Mouse (Mus musculus) WW6 (cell line): Measurements from ENCODE around the gene Aig1.

Experiments
- DNase-seq: peaks from one replicate; pipeline ENCODE4 v3.0.0-alpha.2; 2013; ENCODE audit warnings: low read depth, low spot score

The Aig1 gene

DNA sequence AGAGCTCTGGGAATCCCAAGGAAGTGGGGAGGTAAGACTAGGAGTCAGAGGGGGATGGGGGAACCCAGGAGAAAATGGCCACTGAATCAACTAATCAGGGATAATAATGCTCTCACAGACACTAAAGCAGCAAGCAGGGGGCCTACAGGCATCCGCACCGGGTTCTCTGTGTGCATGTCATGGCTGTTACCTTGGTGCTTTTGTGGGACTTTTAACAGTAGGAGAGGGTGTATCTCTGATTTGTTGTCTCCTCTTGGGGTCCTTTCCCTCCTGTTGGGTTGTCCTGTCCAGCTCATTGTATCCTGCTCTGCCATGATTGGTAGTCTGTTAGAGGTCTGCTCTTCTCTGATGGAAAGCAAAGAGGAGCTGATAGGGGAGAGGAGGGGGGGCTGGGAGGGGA, 19.6 kb downstream of the Aig1 start:
- no peak for DNase-seq

GRCm38 (mm10) chr10:13844864-13845263, 23.9 kb downstream of the Aig1 start:
- no peak for DNase-seq

- DNase-seq: no peak
Observed at GRCm38 (mm10) chr10:13843746-13844145, 25.0 kb downstream of the Aig1 start.

GRCm38 (mm10) chr10:13842855-13843254, 25.9 kb downstream of the Aig1 start:
- DNase-seq: no peak

GRCm38 (mm10) chr10:13838511-13839126, 30.2 kb downstream of the Aig1 start:
- no peak for DNase-seq

GRCm38 (mm10) chr10:13837709-13838456, 30.9 kb downstream of the Aig1 start:
- no peak for DNase-seq

DNA sequence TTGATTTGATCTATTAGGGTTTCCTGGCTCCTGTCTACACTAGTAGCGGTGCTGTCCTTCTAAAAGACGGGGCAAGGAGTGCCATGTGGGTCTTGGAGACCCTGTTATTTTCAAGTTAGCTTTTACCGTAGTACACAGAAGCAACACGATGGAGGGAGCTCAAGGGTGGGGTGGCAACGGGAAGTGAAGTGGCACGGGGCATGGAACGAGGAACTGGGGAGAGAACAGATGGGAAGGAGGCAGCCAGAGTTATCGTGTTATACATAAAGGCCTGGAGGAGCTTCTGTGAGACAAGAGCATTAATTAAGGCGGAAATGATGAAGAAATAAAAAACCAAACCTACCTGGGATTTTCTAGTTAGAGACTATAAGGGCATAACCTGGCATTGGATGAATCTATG, 31.8 kb downstream of the Aig1 start:
- DNase-seq: no peak

DNA sequence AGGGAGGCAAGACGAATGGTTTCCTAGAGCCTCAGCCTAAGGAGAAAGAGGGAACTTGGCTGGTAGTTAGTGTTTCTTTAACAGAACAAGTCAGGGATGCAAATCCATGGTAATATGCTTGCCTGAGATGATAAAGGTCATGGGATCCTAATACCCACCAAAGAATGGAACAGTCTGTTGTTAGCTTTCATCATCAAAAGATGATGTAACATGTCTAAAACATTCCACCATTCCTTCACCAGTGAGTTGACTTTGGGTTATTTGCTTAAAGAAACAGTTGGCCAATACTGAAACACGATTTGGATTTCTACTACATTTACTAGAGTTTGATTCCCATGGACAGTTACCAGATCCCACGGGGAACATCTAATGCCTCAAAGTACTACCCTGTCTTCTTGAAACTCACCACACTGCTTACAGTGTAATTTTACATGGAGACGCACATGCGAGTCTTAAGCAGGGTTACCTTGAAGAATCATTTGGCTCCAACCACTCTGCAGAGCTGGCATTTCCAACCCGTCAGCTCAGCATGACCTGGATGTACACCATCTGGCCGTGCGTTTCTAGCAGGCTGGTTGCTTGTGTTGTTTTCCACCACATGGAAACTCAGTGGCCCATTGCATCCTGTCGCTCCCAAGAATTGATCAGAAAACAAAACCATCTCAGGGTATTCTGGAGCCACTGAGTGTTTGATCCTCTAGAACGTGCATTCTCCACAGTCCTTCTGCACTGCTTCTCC, 32.9 kb downstream of the Aig1 start:
- DNase-seq: no peak

DNA sequence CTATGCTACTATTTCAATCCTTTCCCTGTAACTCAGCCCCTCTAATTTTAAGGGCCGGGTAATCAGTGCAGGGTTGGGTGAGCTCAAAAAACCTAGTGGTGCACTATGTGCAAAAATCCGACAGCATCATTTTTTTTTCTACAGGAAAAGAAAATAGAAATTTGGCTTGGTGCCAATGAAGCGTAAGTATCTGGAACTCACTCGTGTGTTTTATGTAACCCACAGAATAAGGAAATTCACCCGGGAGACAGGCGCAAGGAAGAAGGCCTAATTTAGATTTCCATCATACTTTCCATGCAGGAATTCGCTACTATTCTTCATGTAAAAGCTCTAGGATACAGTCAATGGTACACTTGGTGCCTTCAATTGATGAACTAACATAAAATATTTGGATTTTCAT, 34.7 kb downstream of the Aig1 start:
- no peak for DNase-seq

GRCm38 (mm10) chr10:13833066-13833566, 35.7 kb downstream of the Aig1 start:
- DNase-seq: no peak

DNA sequence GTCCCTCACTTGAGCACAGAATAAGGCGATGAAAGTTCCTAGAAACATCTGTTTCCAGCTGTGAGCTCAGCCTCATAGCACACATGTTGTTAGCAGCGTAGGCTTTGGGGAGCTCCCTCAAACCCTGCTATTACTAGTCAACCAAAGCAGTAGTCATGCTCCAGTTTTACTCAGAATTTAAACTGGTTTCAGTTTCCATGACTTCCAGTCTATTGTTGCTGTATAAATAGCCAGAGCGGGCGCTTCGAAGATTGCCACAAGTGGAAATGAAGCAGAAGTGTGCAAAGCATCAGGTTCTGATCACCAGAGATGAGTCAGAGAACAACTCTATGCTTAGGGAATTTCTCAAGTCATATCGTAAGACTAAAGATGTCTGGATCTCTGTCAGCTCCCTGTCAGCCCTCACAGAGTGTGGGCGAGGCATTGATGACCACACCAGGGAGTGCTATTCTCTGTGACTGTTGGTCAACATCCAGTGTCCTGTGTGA, 36.2 kb downstream of the Aig1 start:
- no peak for DNase-seq

GRCm38 (mm10) chr10:13827150-13827549, 41.6 kb downstream of the Aig1 start:
- DNase-seq: no peak

DNA sequence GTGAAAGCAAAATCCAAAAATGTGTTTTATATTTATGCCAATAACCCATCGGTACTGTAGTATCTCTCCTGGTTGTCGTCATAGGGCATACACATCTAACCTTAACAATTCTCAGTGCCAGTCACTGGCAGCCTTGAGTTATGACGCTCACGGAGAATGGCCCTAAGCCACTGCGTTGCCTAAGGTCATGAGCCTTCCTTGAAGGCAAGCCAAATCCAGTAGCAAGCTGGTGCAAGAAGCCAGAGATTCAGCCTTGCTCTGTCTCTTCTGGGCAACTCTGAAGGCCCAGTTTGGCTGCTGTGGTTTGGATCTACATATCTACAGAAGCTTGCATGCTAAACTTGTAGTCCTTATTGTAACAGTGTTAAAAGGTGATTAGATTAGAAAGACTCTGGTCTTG, 55.2 kb downstream of the Aig1 start:
- no peak for DNase-seq

DNA sequence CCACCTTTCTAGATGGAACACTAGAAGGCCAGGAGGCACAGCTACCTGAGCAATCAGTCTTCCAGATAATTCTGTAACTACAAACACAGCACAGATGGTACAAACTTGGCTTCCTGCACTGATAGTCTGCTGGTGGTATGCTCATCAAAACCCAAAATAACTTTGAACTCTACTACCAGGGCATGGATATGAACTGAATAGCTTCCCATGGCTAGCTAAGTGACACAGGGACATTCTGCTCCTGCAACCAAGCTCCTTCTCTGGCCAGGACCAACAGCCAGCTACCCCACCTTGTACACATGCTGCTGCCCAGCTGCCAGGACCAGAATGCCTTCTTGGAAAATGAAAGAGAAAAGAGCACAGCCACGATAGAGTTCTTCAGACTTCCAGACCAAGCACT, 60.5 kb downstream of the Aig1 start:
- no peak for DNase-seq

DNA sequence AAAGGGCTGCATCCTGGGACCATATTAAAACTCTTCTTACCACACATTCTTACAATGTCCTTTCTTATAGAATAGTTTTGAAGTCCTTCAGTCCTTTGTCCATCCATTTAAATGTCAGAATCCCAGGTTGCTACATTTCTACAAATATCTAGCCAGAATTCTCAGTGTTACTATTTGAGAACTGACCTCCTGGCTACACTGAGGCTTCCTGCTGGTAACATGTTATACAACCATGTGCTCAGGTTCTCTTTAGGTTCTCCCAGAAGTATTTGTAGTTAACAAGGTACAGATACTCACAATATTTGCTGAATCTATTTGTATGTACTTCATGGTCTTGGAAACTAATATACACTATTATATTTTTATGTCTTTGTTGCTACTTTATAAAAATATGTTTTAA, 62.0 kb downstream of the Aig1 start:
- DNase-seq: no peak

DNA sequence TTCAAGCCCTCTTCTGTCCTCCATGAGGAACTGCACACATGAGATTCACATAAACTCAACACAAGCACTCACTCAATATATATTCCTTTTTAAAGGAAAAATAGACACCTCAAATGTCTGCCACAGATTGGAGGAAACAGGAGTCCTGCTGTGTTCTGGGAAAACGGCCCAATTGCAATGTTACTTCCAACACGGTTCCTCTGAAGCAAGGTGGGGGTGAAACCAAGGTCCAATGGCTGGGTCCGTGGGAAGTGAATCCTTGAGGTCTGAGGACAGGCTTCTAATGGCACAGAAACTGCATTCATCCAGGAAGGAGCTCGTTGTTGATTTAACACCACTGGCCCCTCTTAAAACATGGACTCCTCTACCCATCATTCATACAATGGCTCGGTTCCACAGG, 67.5 kb downstream of the Aig1 start:
- DNase-seq: no peak

- no peak for DNase-seq
Observed at GRCm38 (mm10) chr10:13793458-13793857, 75.3 kb downstream of the Aig1 start.

DNA sequence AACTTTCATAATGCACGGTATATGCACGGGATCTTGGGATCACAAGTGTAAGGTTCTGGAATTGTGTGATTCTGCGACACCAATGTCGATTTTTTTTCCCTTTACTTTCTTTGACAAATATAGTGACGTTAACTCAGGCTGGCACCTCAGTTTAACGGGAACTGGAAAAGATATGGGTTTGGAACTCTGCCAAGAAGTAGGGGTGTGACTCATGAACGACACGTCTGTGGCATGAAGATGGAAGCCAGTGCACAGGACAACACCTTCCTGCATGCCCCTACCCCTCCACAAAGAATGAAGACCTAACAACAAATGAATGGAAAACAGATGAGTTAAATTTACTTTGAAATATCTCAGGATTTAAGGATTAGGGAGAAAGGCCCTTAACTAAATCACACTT, 76.0 kb downstream of the Aig1 start:
- no peak for DNase-seq

DNA sequence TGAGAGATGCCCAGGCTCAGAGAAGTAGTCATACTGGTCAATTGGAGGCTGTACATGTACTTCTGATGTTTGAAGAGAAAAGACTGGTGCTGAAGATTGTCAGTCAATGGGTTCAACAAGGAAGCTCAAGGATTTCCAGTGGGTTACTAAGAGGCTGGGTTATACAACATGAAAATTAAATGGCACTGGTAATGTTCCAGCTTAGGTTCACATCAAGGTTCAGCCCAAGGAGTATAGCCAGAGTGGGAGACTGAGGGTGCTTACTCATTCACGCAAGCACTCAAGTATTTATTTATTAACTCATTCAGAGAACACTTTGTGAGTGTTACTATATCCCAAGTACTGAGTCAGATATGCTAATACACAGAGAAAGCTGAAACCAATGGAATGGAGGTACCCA, 79.2 kb downstream of the Aig1 start:
- no peak for DNase-seq

DNA sequence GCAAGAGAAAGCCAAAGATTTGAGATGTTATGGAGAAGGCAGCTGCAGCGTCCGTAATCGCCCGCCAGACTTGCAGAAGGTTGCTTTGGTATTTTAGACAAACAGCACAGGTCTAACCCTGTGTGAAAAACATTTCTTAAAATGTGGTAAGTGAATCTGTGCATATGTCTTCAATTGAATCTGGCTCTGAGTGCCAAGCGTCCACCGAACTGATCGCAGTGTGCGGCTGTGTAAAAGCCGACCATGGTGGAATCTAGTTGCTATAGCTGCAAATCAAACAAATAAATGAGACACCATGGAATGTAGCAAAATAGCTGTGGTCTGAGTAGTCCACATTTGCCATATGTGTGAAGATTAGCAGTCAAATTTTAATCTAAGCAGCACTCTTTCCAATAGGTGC, 80.7 kb downstream of the Aig1 start:
- no peak for DNase-seq

GRCm38 (mm10) chr10:13782774-13783173, 86.0 kb downstream of the Aig1 start:
- DNase-seq: no peak

DNA sequence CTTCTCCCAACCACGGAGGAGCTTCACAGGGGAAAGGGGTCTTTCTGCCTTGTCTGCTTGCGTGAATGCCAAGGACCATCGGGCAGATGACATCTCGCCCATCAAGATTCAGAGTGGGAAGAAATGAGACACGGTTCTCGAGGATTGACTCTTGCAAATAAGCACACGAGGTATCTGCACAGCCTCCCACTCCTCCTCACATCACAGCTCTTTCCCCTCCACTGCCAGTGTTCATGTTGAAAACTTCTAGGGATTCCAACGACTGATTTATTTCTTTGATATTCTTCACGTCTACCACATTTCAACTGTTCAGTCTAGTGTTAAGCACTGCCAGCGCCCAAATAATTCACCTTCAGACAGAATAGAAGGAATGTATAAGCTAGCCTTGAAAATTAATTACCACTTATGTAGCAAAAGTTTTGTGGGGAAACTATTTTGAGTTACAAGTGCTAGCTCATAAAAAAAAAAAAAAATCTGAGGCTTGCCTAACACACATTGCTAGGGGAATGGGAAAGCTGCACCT, 86.5 kb downstream of the Aig1 start:
- no peak for DNase-seq
